Mouse (Mus musculus): ENCODE measurements at regions not wholly inside any gene's neighbourhood (a gene's known extent, or its start where the extent isn't known, plus 50 kb on each side); places are given as distances from the start of the nearest gene placed in this dataset.

DNA sequence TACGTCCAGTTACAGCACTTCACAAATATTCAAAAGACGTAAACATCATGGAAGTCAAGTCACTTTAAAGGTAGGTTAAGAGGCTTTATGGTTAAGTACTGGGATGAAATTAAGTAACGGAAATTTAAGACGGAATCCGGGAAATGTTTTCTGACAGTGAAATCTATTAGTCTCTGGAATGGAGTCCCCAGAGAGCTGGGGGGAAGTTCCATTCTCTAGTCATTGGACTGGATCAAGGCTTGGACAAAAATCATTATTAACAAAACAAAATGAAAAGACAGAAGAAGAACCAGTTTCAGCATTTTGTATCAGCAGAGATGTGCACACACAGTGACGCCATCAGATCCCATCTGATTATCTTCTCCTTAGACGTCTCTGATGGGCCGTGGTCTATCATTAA lies 337.8 kb upstream of the Pmfbp1 start:
- DNase-seq, result no peak

DNA sequence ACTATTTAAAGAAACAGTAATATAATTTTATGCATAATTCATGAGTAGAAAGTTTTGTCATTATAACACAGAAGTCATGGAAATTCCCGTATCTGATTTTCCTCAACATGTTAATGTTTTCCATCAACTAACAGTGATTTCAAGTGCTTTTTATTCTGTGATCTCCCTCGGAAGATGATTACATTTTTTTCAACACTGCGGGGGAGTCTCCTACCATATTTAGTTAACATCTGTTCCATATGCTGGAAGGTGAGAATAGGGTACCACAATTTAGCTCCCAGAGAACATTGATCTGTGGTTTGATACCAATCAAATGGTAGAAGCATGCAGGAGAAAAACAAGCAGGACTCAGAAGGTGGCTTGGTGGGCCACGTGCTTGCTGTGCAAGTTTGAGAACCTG lies 321.1 kb upstream of the Pmfbp1 start:
- no peak for DNase-seq

DNA sequence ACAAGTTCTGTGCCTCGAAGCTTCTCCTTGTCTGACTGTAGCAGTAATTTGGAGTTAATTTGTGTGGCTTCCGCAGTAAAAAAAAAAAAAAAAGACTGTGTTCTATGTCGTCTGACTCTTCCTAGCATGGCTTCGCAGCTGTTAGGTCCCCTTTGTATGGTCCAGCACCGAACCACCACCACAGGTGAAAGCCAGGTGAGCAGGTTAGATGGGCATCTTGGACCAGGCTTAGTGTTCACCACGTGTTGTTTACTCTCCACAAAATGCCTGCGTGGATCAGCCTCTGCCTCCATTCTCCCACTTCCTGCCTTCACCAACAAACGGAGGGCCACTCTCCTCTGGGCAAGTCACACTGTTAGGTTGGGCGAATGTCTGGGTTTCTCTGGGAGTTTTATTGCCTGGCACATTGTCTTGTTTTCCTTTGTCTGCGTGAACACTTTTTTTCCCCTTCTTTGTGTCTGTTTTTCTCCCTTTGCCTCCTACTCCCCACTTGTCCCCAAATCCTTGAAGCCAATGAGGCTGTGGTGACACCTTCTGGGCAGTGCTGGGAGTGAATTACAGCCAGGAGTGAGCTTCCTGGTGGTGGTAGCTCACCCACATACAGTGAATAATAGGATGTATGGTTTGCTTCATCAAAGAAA lies 308.1 kb upstream of the Pmfbp1 start:
- DNase-seq, result peak; percentile 21

DNA sequence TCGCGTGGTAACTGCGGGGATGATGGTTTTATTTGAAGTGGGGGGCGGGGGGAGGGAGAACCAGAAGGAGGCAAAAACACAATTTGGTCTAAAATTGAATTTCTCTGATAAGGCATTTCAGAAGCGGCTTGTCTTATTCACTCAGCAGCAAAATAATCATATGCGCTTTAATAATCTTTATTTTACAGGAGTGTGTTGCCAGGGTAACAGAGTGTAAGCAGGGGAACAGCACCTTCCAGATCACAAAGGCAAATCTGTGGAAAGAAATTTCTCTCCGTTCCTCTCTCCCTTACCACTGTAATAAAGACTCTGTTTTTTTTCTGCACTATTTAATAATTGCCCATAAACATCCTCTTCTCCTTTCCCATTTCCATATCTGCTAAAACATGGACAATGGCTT lies 306.2 kb upstream of the Pmfbp1 start:
- no peak for DNase-seq

DNA sequence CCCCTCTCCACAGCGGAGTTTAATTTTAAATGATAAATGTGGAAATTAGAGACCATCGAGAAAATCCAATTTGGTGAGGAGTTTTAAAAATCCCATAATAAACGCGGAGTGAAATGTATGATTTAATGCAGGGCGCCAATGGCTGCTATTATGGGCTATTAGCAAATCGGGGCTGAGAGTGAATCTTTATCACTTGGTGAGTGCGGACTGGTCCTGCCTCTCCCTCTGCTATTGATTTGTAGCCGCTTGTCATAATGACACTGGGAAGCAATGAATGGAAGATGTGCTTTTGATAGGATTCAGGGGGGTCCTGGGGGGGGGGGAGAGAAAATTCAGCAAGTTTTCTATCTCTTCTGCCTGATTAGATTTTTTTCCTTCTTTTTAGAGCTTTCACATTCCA lies 279.6 kb upstream of the Pmfbp1 start:
- DNase-seq, result no peak

DNA sequence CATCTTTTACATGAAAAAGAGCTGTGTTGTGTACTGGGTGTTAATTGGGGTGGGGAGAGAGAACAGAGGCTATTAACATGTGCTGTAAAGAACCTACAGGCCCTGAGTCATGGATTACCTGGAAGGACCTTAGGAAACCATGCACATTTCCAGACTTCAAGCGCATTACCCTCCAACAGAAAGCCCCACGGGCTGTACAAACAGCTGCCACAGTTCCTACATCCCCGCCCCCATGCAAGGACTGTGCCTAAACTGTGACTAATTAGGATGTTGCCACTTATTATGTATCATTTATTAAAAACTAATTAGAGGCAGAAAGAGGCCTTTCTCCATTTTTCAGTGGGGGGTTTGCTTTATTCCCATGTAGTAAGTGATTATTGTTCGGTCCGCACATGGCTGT lies 277.5 kb upstream of the Pmfbp1 start:
- no peak for DNase-seq

DNA sequence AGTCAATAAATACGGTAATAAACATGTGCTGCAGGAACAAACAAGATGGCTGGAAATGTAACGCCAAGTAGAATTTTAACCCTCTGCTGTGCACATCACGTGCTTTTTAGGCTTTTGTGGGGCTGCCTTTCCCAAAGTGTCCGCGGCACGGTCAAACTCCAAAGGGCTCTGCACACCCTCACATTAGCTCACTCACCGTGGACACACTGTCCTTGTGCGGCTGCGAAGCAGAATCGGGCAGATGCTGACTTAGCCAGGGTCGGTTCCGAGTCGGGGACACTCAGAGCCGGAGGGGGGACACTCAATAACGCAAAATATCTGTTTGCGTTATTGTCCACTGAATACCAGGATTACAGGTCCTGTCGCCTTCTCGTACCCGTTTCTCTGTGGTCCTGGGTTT lies 276.5 kb upstream of the Pmfbp1 start:
- DNase-seq, result no peak

DNA sequence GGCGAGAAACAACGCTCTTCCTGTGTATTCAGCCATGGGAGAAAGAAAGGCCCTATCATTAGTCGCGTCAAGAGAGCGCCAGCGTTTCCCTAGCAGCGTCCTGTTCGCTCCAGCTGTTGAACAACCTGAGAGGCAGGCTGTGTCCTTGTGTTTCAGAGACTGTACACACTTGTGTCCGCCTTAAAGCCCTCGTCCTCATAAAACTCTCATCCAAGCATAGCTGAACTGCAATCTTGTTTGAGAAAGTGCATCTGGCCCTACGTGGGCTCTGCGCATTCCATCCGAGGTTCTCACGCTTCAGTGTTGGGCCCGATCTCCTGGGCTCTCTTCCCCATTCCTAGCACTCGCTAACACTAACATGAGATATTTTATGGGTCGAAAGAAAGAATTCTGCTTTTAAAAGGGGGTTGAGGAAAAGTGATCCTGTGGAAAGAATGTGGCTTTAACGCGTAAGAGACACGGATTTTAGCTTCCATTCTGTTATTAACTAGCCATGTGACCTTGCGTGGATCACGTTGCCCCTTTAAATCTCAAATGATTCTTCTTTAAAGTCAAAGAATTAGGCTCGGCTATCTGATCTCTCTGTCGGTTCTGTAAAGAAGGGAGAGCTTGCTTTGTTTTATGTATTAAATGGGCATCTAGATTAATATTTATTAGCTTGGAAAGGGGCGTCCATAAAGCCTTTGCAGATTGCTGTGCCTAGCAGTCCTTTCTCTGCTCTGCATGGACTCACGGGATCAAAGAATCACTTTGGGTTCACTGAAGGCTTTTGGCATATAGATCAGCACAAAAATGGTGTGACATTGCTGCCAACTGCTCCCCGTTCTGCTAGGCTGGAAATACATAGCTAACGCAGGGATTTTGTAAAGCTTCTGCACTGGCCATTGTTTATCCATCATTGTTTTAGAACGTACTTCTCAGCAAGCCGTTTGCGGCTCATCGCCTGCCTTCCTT lies 261.3 kb upstream of the Pmfbp1 start:
- no peak for DNase-seq

DNA sequence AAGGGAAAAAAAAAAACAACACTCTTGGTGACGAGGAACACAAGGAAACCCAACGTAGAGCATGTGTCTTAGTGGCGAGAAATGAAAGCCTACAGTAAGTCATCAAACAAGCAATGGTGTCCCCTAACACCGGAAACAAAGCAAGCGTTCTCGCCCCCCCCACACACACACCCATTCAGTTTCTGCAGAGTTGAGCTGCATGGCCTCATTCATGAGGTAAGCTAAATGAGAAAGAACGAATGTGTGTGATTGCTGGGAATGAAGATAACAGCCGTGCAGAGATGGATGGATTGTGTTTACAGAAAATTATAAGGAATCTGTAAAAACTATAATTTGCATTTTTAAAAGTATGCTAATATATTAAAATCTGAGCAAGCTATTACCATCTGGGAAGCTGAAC lies 248.3 kb upstream of the Pmfbp1 start:
- DNase-seq, result no peak

DNA sequence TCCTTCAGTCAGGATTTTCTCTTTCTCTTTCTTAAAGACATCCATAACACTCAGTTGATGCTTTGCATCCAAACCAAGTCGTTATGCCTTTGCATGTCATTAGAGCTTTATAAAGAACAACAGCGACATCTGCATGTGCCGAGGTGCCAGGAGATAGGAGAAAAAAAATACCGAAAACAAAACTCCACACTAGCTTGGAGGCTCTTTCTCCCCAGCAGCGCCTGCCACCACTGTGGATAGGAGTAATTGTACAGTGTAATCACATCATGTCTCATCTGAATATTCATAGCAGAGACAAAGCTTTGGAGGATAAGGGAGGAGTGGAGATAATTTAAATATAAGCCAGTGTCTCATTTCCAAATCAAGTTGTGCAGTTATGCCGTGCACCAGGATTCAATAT lies 246.0 kb upstream of the Pmfbp1 start:
- DNase-seq, result no peak

DNA sequence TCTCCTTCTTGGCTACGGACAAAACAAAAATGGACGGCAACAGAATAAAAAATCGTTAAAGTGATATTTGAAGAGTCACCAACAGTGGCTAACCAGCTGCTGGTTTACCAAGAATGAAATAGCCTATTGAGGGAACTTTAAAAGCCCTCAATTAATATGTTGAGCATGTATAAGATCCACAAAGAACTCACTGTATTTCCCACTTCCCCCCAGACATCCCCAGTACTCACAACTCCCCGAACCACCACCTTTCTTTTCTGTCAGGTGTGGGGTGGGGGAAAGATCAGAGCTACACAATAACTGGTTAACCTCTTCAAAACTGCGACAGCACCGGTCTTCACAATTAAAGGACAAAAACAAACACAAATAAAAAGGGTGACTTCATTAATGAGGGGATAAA lies 245.5 kb upstream of the Pmfbp1 start:
- no peak for DNase-seq

DNA sequence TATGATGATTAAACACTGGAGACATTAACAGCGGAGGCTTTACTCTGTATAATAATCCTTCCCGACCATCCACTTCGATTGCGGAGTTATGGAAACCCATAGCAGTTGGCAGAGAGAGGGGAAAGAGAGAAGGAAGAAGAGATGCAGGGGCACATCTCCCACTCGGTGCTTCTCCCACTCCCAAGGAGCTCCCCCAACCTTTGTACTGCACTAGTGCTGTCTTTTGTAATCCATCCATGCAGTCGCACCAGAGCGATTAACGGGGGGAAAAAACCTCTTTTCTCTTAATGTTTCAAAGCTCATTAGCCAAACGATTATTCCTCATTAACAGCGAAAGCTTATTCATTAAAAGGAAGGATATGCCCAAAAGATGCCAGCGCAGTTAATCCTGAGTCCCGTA lies 244.6 kb upstream of the Pmfbp1 start:
- no peak for DNase-seq

DNA sequence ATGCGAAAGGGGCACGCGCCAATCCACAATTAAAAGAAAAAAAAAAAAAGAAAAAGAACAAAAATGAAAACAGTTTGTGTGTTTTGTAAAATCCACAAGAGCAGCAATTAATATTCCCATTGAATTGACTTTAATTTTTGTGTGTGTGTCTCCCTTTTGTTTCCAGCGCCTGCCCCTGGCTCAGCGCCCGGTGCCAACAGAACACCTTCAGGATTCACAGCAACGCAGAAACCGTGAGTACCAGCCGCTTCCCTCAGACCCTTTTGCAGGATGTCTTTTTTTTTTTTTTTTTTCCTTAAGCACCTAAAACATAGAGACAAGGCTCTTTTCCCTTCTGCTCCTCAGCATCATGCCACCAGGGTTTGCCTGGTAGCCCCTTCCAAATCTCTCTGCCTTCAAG lies 244.1 kb upstream of the Pmfbp1 start:
- DNase-seq, result no peak

DNA sequence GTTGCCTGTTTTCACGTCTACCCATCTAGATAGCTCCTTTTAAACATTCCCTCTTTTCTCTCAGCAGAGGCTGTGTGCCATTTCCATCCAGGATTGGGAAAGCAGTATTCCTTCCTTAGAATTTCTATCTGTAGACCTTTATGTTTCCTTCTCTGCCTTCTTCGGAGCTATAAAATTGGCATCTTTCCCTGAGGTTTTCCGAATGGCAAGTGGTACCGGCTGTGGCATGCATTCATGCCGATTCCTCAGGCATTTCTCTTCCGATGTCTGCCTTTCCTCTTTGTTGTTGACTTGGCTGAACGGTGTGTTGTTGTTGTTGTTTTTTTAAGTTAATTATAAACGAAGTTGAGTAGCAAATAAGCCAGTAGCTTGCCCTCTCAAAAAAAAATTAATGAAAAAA lies 243.3 kb upstream of the Pmfbp1 start:
- no peak for DNase-seq

DNA sequence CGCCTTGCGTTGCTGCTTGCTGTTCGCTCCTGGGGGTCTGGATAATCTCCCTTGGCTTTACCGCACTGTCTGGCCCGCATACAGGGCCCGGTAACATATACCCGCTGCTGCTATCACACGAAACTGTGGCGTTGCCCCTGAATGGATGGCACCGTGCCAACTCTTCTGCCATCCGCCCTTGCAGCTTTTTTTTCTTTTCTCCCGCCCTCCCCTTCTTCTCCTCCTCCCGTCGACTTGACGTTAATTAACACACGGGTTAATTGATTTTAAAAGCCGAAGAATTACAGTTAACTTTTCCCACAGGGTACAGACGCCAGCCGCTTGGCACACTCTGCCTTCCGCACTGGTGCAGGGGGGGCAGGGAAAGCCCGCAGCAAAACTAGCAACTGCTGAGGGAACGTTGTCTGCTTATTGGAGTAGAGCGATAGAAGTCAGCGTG lies 242.4 kb upstream of the Pmfbp1 start:
- DNase-seq, result no peak

DNA sequence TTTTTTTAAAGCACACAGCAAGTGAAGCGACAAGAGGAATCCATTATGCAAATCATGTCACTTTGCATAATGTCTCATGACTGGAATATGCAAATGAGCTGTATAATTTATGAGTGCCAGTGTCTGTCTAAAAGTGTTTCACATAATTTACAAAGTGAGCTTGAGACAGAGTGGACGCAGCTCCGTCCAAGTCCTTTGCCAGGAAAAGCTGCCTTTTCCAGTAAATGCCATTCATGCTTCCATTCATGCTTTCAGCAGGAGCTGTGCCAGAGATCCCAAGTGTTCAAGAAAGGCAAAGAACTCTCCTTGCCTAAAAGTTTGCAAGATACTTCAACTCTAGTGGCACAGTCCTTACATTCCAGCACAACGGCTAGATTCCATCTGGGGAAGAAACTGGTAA lies 241.4 kb upstream of the Pmfbp1 start:
- DNase-seq, result no peak

DNA sequence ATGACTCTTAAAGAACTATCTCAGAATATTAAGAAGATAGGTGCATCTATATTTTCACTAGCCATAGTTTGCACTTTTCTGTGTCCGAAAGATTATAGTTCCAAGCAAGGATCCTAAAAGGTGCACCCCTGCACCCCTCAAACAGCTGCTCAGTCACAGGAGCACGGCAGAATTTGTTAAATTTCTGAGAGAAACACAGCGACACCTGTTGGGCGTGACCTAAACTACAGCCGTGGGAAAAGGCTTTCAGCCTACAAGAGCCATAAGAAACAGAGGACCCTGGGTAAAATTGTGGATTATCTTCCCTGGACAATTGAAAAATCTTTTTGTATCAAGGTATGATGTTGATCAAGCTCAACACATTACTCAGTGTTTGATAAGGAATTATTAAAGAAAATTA lies 214.7 kb upstream of the Pmfbp1 start:
- DNase-seq, result peak; percentile 12

DNA sequence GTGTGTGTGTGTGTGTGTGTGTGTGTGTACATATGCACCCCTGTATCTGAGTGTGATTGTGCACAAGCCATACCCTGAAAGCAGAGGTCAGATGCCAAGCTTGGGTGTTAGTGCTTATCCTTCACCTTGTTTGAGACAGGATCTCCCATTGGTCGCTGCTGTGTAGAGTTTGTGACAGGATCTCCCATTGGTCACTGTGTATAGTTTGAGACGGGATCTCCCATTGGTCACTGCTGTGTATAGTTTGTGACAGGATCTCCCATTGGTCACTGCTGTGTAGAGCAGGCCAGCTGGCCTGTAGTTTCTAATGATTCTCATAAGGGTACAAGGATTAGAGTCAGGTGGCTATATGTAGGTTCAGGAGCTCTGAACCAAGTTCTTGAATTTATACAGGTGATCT lies 213.3 kb upstream of the Pmfbp1 start:
- DNase-seq, result no peak

DNA sequence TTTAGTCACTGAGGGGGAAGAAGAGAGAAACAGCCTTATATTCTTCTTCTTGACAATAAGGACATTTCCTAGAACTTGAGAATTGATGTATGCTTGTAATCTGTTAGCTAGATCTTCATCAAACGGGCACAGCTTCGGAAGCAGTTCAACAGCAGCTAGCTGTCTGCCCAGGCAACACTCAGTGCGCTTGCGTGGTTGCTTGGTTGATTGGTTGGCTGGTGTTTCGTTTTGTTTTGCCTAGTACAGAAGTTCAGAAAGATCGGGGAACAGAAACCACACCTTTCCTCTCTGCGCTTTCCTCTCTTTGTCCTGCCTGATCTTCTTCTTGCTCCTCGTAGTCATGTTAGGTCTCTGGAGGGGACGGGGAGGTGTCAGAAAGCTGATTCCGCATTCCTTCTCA lies 212.2 kb upstream of the Pmfbp1 start:
- no peak for DNase-seq

DNA sequence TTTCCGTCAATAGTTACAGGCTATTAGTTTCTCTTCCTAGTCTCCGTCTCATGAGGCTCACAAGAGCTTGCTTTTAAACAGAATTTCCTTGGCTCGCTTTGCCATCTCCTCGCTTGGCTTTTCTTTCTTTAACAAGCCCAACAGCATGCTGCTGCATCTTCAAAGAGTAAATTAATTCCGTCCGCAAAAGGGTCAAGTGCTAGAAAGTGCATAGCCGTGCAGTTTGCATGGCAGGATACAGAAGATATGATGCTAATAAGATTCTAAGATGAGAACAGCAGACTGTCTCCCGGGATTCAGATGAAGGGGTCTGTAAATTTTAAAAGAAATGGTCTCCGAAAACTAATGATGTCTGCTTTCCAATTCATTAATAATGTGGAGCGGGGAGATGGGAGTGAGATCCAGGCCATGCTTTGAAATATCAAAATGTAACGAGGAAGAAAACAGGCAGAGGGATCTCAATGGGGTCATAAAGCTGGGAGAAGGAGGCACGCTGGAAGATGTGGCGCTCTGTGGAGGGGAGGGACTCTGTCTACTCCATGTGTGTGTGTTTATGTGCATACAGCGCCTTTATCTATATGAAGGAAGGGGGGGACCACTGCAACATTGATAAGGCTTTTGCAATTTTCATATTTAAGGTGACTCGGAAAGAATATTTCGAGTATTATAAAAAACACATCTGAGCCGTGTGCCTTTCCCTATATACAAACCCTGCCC lies 183.0 kb upstream of the Pmfbp1 start:
- no peak for DNase-seq

DNA sequence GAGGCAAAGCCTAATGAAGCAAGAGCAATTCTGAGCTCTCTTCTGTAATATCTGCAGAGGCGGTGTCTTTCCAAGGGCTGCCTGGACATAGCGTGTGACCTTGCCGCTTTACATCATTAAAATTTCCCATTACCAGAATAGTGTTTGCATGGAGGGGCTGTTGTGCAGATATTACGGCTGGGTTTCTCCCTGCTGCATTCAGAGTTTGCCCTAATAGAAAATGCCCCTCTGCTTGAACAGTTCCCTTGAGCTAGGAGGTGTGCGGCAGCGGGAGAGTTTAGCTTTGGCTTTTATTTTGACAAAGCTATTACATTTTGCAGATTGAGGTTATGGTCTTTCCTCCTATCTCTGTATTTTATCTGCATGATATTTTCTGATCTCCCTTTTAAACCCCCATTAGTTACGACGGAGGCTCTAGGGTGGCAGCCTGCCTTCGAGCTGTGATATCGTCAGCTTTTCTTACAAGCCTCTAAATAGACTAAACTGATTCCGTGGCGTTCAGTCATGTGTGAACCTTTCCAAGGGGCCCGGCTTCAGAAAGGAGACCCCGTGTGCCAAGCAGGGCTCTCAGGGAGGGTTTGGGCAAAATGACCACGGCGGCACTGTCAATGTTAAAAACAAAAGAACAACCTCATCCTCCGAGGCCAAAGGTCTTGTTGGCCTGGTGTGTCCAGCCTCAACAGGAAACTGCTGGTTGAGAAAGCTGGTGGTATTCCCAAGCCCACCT lies 182.2 kb upstream of the Pmfbp1 start:
- no peak for DNase-seq

DNA sequence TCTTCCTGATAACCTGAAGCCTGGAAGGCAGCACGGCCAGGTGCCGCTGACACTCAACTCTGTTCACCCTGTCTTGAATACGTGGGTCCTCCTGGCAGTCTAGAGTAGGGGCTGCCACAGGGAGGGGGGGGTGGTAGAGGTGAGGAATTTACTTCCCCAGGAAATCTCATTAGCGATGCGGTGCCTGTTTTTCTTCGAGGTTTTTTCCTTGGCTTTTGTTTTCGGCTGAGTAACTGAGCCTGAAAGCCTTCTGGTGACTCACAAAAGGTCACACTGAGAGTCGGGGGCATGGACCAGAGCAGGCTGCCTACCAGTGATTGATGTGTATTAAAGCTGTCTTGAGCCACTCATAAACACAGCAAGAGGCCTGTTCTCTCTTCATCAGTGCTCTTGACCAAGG lies 181.1 kb upstream of the Pmfbp1 start:
- DNase-seq, result no peak

DNA sequence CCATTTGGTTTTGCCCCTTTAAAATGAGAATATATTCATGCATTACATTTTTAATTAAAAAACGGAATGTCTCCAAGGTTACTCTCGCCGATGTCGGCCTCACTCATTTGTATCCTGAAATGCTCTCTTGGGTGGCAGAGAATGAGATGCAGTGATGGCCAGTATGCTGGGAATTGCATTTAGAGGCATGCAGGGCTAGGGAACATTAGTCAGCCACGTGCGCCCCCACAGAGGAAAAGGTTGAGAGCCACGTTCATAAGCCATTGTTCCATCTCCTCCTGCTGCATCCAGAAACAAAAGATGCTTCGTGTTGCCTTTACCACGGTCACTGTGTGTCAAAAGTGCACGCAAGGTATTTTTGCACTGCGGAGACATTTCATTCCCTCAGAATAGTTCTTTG lies 172.9 kb upstream of the Pmfbp1 start:
- no peak for DNase-seq
